Mouse (Mus musculus) v-Abl transformed pro-B cells (cell line): Measurements from ENCODE around the gene Hnrnpa0.

Experiments used
- in situ Hi-C, 2 experiments: fragments of 400-800 bp; cut with MboI; formaldehyde crosslinking; loops; one replicate each; pipeline ENCODE4 v1.15.1; 2025; ENCODE audit not compliant: unreplicated experiment in 2 of 2

Gene Hnrnpa0

GRCm38 (mm10) chr13:58078361-58078760 lies 50.0 kb downstream of the Hnrnpa0 start:
- in situ Hi-C loops, result no loop called here
